Mouse (Mus musculus): Measurements from ENCODE around the gene Cnr2.

Gene Cnr2

DNA sequence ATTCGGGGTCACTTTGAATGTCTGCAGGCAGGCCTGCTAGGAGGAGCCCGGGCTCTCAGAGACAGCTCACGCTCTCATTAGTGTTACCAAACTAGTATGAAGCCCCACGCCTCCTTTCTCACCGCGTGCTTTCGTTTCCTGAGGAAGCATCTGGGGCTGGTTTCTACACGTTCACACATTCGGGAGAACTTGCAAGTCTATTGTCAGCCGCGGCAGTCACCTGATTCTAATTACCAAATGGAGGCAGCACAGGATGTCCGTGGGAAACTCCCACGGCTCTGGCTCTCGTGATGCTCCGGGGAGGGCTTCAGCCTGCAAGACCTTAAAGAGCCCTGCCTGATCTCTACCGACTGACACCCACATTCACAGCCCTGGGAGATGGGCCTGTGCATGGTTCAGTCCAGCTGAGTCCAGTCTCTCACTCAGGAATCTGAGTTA lies 18.6 kb upstream of the Cnr2 start:
- DNase-seq (ENCODE audit: low spot score) = peak; percentile 54

DNA sequence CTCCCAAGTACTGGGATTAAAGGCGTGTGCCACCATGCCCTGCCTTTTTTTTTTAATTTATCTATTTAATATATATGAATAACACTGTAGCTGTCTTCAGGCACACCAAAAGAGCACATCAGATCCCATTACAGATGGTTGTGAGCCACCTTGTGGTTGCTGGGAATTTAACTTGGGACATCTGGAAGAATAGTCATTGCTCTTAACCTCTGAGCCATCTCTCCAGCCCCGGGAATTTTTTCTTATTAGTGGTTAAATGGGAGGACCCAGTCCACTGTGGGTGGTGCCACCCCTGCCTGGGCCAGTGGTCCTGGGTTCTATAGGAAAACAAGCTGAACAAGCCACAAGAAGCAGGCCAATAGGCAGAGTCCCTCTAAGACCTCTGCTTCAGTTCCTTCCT lies 17.5 kb upstream of the Cnr2 start:
- no peak for DNase-seq (ENCODE audit: low spot score)

DNA sequence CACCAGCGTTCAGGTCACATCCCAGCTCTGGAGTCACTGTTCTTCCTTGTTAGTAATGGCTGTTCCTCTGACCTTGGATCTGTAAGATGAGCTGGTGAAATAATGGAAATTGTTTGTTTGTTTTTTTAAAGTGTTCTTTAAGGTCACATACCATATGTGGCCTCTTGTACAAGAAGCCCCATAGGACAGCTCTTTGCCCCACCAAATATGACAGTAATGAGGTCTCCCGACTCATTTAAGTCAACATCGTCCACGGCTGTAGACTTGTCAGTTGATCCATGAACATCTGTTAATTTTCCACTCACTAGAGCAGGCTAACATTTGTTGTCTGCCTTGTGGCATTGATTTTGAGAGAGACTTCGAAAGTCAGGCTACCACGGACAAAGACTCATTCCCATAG lies 16.2 kb upstream of the Cnr2 start:
- DNase-seq (ENCODE audit: low spot score) = no peak

DNA sequence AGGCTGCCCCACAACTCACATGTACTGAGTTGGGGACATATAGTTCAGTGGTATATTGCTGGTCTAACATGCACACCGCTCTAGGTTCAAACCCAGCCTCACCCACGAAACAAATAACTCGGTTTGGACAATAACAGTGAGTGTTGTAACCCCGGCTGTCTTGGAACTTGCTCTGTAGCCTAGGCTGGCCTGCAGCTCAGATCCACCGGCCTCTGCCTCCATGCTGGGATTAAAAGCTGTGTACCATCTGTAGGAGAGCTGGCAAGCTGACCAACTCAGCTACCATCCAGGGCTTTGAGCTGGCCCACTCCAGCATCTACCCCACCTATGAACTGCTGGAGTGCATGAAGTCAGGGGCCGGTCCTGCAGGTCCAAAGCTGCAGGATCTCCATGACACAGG lies 15.2 kb upstream of the Cnr2 start:
- DNase-seq (ENCODE audit: low spot score) = no peak

DNA sequence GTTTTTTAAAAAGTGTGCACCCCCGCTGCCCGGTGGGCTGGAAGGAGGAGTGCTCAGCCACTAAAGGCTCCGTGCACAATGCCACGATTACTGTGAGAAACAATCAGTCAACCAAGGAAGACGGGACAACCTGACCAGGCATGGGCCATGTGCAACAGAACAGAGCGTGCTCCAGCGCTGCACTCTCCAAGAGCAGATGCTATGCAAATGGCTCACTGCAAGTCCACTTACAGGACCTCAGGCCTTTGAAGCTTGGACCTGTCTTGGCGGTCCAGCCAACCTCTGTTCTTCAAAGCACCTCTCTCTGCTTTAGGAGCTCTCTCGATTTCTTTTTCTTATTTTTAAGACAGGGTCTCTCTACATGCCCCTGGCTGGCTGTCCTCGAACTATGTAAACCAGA lies 14.6 kb upstream of the Cnr2 start:
- no peak for DNase-seq (ENCODE audit: low spot score)

DNA sequence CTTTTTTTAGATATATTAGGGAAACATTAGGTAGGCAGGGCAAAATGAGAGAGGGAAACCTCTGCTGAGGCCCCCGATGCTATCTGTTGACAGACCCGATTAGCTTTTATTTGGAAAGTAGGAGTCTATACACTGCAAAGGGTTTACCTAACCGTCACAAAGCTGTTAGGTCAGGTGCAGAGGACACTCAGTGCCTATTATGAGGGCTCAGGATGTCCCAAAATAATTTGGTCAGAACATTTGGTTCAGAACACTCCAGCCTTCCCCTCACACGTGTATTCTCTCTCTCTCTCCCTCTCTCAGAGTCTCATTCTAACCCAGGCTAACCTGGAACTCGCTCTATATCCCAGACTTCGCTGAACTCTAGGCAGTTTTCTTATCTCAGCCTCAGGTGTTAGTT lies 13.2 kb upstream of the Cnr2 start:
- no peak for DNase-seq (ENCODE audit: low spot score)

DNA sequence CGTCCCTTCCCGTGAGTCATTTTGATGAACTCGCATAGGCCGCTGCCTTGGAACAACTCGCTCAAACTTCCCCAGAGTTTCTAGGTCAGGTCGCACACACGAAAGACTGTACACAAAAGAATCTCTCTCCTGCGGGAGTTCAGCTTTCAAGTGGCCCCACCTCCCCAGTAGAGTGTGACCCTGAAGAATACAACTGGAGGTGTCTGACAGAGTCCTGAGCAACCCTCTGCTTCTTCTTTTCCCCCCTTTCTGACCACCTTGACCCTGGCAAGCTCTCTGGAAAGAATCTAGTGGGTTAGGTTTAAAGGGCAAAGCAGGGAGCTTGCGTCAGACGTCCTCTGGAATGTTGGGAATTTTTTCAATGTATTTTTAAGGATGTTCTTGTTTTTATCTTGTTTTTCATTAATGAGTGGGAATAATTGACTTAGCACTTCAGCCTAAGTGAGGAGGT lies 11.8 kb upstream of the Cnr2 start:
- peak; percentile 60 for DNase-seq (ENCODE audit: low spot score)

DNA sequence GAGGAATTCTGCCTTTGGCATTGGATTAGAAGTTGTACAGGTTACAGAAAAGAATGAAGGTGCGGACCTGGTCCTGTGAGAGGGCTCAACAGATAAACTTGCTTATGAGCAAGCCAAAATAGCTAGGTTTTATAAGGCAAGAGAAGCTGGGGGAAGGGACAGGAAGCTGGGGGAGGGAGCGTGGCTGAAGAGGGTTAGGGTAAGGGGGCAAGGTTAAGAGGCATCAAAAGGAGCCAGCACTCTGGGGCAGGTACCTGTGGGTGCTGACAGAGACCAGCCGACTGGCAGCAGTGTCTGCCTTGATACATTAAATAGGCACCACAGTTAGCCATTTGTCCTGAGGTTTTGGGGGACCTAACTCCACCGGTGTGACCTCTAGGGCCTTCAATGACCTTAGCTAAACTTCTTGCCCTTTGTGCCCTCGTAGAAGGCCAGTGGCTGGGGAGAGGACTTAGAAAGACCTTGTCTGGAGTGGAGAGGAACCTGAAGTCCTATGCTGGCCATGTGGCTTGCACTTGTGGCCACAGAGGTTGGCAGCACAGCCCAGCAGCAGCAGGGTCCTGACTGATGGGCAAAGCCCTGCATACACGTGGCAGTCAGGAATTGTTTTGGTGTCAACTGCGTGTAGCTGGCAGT lies 11.2 kb upstream of the Cnr2 start:
- no peak for DNase-seq (ENCODE audit: low spot score)

DNA sequence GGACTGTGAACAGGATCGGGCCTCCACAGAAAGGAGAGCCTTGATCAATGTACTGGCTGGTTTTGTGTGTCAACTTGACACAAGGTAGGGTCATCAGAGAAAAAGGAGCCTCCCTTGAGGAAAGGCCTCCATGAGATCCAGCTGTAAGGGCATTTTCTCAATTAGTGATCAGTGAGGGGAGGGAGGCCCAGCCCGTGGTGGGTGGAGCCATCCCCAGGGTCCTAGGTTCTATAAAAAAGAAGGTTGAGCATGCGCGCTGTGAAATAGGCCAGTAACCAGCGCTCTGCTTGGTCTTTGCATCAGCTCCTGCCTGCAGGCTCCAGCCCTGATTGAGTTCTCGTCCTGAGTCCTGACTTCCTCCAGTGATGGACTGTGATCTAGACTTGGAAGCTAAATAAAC lies 10.7 kb upstream of the Cnr2 start:
- peak; percentile 80 for DNase-seq (ENCODE audit: low spot score)

DNA sequence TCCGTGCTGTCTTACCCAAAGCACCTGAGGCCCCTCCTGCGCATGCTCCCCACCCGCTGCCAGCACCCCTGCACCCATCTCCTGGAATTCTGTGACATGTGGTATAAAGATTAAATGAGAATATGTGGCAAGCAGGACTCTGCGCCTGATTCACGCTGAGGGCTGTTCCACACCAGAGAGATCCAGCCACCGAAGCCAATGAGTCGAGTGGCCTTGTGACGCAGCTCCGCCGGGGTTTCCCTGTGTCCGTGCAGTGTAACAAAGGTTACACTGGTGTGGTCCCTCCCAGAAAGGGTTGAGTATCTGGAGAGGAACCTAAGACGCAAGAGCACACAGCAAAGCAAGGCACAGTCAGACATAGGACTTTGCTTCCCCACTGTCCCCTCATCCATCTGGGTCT lies 9.5 kb upstream of the Cnr2 start:
- no peak for DNase-seq (ENCODE audit: low spot score)

DNA sequence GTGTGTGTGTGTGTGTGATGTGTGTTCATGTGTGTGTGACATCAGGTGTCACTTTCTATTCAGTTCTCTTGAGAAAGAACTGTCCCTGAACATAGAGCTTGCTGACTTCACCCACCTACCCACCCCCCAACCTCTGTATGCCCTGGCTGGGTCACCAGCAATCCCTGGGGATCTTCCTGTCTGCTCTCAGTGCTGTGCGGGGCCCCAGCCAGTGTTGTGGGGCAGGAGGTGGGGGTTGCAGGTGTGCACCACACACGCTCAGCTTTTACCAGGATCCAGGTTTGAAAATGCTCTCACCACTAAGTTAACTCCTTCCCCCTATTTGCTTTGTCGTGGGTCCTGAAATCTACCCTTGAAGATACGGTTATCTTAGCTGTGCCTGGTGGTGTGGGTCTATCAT lies 9.0 kb upstream of the Cnr2 start:
- DNase-seq (ENCODE audit: low spot score) = no peak

DNA sequence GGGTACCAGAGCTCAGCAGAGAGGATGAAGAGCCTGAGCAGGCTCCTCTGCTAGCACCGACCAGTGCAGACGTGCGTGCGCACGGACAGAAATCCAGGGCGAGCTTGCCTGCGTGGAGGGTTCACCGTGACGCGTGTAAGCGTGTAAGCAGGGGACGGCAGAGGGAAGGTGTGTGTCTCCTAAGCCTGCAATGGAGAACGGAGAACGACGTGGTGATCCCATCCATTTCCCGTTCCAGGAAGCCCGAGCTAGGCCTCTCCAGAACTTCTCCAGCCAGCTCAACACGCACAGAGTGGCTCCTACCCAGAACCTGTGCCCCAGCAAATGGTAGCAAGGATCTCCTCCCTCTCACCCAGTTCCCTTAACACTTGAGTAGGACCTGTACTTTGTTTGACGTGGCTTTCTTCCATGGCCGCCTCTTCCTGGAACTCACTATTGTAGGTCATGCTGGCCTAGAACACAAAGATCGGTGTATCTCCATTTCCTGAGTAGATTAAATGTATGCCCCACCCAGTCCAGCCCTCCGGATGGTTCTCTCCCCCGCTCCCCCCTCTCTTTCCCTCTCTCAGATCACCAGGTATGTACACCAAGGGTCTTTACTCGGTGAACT lies 6.6 kb upstream of the Cnr2 start:
- no peak for DNase-seq (ENCODE audit: low spot score)

DNA sequence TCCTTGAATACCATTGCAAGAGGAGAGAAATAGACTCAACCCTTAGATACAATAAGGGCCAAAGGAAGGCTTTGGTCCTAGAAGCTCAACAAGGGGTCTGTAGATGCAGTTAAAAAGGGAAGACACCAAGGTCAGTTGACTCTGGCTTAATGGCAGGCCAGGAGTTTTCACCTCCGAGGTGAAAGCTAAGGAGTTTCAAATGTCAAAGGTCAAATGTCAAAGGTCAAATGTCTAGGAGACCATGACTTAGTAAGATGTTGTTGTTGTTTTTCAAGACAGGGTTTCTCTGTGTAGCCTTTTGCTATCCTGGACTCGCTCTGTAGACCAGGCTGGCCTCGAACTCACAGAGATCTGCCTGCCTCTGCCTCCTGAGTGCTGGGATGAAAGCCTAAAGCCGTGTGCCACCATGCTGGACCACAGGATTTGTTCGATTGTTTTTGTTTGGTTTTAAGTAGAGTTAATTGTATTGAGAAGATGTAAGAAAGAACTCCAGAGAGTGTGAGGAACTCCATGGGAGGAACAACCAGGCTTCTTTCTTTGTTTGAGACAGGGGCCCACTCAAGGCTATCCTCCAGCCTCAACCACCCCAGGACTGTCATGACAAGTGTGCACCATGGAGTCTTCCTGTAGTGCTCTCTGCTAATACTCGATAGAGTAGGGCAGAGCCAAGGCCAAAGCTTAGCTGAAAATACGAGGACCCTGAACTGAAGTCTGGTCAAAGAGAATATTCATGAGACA lies 5.9 kb upstream of the Cnr2 start:
- no peak for DNase-seq (ENCODE audit: low spot score)

DNA sequence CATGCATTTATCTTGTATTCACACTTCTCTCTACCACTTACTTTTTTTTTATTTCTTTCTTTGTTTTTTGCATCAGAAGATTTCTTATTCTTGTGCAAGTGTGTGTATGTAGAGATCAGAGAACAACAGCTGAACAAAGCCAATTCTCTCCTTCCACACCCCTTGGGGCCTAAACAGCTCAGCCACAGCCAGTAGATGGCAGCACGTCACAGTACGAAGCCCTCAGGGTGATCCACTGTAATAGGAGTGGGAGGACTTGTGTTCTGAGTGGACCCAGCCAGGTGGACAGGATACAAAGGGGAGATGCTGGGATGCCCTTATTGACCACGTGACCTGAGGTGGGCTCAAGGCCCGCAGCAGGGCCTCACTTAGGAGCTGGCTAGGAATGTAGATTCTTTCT lies 5.3 kb upstream of the Cnr2 start:
- peak; percentile 88 for DNase-seq (ENCODE audit: low spot score)

DNA sequence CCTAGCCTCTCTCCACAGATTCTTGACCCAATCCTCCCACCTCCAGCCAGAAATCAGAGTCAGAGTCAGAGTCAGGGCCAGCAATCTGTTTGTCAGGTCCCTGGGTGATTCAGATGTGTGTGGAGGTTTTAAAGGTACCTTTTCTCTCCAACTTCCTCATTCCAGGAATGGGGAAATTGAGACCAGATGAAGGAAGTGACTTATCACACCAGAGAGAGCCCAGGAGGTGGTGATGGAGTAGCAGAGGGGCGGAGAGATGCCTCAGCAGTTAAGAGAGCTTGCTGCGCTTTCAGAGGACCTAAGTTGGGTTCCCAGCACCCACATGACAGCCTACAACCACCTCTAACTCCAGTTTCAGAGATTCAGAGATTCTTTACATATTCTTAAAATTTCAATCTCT lies 3.7 kb upstream of the Cnr2 start:
- DNase-seq (ENCODE audit: low spot score) = no peak

DNA sequence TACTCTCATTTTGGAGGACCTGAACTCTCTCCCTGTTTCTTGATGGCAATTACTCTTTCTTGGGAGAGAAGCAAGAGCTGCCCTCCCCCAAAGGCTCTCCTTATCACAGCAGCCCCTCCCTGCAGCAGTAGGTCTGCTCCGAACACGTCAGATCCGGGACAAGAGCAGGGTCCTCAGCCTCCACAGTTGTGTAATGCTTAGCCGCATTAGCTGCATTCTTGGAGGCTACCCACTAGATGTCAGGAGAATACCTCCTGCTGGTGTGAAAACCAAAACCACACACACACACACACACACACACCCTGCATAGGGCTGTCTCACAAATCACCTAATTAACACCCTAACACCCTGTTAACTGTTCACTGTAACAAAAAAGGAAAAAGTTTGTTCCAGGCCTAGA lies 2.3 kb upstream of the Cnr2 start:
- no peak for DNase-seq (ENCODE audit: low spot score)

DNA sequence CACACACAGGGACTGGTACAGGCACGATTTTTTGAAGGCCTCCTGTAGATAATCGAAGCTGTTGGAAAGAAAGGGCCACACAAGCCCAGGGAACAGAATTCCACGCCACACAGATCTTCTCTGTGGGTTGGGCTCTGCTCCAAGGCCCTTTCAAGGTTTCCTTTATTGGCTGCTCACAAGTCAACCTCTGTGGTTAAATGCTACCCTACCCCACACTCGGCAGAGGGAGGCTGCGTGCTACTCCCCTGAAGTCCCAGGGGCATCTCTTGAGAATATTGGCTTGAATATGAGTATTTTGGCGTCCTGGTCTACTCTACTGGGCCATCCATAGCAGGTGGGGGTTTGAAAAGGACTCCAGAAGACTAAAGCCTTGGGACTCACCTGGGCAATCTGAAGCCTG lies 963 bp downstream of the Cnr2 start:
- no peak for DNase-seq (ENCODE audit: low spot score)

DNA sequence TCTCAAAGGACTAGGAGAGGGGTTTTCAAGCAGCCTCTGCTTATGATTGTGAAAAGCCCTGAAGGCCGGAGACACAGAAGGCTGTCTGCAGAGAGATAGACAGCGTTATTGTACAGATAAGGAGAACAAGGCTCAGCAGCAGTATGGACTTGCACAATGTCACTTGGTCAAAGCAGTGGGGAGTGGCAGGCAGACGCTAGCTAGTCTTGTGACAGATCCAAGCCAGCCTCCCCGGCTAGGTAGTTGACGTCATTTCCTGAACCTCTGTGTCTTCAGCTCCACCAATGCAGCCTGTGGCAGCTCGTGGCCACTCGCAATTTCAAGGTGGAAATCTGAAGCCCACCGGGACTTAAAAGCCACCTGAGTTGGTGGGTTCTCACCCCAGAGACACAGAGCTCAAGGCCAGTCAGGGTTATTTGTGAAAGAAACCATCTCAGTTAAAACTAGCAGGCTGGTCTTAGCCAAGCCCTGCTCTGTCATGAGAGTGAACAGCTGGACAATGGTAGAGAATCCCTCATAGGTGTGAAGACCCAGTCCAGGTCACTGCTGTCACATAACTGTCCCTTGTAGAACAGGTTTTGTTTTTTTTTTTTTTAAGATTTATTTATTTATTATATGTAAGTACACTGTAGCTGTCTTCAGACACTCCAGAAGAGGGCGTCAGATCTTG lies 3.3 kb downstream of the Cnr2 start:
- no peak for DNase-seq (ENCODE audit: low spot score)

DNA sequence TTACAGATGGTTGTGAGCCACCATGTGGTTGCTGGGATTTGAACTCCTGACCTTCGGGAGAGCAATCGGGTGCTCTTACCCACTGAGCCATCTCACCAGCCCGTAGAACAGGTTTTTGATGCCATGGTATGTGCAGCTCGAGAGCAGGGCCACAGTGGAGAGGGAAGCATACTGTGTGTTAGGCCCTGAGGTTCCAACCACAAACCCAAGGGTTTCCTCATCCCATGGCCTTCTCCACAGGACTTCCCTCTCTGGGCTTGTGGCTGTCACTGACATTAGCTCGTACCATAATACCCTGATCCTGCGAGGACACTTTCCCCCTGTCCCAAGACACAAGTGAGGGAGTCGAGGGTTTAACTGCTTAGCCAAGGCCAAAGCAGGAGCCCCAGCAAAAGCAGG lies 3.9 kb downstream of the Cnr2 start:
- no peak for DNase-seq (ENCODE audit: low spot score)

DNA sequence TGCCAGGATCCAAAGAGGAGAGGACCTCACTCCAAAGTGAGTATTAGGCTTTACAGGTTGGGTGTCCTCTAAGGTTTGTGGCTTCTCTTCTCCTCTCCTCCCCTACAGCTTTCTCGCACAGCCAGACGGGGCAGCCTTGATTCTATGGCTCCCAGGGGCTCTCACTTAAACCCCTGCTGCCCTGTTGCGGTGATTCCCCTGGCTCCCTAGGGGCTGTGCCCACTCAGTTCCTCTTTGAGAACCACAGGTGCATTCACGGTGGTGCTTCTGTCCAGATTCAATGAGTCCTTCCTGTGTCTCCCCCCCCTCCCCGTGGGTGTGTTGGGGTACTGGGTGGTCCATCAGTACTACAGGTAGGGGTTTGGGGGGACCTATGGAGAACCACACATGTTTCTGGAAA lies 4.8 kb downstream of the Cnr2 start:
- DNase-seq (ENCODE audit: low spot score) = no peak

DNA sequence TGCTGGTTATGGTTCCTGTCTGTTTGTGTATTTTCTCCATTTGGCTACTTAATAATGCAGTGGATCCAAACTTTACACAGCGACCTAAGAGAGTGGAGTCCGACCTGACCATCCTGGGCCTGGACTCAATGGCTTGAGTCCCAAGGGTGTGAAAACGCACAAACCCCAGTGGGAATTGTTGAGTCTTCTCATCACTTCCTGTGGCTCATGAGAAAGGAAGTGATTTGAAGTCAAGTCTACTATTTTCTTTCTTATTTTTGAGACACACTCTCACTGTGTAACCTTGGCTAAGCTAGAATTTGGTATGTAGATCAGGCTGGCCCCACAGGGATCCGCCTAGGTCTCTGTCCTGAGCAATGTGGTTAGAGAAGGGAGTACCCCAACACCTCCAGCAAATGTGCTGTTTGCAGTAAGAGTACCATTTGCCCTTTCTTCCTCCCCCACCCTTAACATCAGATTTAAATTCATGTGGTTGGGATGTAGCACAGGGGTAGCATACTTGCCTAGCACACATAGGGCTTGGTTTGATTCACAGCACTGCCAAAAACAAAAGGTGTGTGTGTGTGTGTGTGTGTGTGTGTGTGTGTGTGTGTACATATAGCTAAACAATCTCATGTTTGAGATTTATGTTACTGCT lies 7.5 kb downstream of the Cnr2 start:
- DNase-seq (ENCODE audit: low spot score) = no peak

DNA sequence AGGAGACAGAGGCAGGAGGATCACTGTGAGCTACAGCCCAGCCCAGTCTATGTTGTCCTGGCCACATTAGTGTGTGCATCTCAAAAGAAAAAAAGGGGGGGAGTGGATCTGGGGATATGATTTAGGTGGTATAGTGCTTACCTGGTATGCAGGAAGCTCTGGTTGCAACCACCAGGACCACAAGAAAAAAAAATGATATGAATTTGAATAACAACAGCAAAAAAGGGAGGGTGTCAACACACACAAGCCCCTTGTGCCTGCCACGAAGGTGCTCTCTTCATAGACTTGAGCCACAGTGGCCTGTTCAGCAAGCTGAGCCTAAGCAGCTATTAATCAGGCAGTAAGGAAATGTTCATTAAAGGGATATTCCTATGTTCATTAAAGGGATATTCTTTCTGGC lies 9.6 kb downstream of the Cnr2 start:
- no peak for DNase-seq (ENCODE audit: low spot score)

DNA sequence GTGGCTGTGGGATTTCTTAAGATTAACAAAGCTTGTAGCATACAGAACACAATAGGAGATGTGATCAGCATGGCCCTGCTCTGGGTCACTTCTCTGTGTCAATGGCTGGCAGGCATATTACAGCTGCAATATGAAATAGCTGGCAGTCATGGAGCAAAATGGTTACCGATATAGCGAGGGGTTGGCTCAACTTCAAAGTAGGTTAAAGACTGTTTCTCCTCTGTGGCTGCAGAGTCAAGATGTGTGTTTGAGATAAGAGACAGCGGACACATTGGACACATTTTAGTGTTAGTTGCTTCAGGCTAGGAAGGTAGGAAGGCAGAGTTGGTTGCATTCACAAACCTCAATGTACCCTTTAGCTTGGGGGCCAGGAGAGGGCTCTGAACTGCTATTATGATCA lies 11.4 kb downstream of the Cnr2 start:
- no peak for DNase-seq (ENCODE audit: low spot score)
